Mouse (Mus musculus) heart, adult 2 months (tissue): ENCODE results near the gene Btnl1.

Experiments
- CTCF ChIP-seq: fragments of 200-600 bp; IDR thresholded peaks from 2 replicates; pipeline ENCODE4 v1.8.1; 2022; ENCODE audit warnings: antibody characterized with exemption, mild to moderate bottlenecking, moderate library complexity
- EP300 ChIP-seq: fragments of 200-500 bp; IDR thresholded peaks from 2 replicates; pipeline ENCODE4 v1.6.1; 2011; ENCODE audit warnings: low read depth, low read length, control low read depth; ENCODE audit not compliant: insufficient read depth

DNA sequence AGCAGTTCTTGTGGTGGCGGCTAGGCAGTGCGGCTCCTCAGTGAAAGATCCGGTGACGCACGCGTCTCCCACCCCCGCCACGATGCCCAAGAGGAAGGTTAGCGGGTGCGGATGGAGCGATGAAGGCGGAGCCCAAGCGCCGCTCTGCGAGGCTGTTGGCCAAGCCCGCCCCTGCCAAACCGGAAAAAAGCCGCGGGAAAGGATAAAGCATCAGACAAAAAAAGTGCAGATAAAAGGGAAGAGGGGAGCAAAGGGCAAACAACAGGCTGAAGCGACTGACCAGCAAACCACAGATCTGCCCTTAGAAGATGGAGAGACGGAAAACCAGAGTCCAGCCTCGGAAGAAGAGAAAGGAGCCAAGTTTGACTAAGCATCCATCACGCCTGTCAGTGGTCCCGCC, 15.4 kb downstream of the Btnl1 start:
- no peak for TF ChIP-seq CTCF
- TF ChIP-seq EP300, result no peak
